Mouse (Mus musculus): ENCODE measurements at regions not wholly inside any gene's neighbourhood (a gene's known extent, or its start where the extent isn't known, plus 50 kb on each side); places are given as distances from the start of the nearest gene placed in this dataset.

DNA sequence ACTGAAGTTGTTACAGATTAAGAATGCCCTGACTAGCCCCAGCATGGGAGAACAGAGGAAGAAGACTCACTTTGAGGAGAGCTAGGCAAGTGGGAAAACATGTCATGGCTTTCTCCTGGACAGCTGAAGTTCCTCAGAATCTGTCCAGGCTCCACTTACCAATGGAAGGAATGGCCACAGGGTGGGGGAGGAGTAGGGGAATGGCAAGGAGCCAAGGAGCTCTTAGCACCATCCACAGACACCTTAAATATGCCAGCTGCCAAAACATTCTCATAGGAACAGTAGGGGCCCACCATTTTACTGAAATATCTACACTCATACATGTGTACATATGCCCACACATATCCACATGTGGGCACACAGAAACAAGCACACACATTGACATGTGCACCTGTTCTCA, 134.9 kb upstream of the Nrp1 start:
- DNase-seq (ENCODE audit: low spot score): no peak

DNA sequence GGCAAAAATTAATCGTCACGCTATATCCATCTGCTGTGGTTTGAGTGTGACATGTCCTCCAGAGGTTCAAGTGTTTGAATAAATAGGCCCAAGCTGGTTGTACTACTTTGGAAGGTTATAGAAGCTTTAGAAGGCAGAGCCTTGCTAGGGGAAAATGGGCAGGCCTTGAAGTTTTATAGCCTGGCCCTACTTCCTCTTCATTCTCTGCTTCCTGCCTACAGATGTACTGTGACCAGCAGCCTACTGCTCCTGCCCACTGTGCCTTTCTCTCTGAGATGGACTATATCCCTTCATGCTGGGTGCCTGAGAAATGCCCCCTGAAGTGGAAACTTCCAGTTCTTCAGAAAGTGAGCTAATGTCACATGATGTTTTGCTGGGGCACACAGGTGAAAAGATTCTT, 133.3 kb upstream of the Nrp1 start:
- no peak for DNase-seq (ENCODE audit: low spot score)

DNA sequence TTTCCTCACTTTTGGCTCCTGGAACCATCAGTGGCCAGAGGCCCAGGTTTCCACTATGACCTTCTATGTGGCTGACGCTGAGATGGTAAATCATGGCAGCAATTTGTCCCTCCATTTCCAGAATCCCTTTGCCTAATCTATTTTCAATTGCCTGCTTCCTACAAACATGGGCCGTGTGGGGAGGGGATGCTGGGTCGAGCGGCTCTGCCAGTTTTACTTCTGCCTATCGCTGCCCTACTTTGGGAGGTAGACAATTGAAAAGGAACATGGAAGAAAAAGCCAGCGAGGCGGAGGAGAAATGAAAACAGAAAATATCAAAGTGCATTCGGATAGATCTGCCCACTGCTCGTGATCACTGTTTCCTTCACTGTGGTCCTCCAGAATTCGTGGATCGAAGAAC, 123.3 kb upstream of the Nrp1 start:
- DNase-seq (ENCODE audit: low spot score): no peak

DNA sequence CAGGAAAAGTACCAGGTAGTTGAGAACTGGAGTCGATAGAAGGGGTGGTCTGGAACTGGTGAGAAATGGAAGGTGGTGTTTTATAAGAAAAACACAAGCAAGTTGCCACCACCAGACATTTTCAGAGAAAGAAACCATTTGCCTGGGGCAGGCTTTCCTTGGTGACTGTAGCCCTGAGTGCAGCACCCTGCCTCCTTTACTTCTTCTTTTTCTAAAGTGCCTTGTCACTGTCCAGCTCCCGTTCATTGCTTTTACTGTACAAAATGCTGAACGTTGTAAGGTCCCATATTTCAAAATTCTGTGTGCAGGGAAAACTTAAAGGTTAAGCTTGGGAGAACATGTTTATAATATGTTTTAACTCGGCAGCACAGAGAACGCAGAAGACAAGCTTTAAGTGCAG, 122.9 kb upstream of the Nrp1 start:
- DNase-seq (ENCODE audit: low spot score): no peak

DNA sequence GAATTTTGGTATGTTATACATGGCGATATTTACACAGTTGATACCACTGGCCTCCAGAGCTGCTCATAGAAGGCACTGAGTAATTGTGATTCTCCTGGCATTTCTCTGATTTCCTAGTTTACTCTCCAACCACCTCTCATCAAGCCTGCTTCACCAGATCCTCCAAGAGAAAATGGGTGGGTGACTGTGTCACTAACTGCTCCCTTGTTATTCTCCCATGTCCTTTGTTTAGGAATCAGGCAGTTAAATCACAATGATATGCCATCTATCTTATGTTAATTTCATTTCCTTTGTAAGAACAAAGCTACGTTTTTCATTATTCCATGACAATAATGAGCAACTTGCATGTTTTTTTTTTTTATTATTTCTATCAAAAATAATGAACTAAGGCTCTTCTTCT, 122.3 kb upstream of the Nrp1 start:
- DNase-seq (ENCODE audit: low spot score): no peak

DNA sequence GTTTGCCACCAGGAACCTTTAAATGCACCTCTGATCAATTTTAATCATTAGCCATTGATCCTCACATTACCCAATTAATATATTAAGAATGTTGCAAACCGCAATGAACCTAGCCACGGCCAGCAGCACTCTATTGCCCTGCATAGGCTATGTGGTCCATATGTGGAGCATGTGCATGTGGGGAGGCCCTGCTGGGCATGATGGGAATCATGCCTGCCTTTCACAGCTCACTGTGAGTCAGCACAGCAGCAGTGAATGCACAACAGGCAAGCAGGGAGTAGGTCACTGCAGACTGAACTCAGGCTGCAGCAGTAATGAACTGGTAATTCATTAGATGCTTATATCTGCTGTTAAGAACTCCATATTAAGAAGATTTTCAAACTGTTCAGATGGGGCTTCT, 119.5 kb upstream of the Nrp1 start:
- no peak for DNase-seq (ENCODE audit: low spot score)

DNA sequence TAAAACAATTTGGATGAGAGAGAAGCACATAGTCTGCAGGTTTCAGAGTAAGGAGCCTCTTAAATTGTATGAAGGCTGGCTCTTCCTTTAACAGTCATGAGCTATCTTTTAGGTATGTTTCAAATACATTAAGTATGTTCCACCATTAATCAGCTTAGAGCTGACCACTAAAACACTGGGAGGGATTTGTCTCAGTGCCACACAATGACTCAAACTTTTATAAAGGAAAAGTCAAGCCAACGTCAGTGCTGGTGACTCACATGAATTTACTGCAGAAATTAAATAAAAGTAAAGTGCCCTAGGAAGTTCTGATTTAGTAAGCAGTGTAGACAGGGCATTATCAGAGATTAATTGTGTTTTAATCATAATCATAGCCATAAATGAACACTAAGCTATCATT, 118.6 kb upstream of the Nrp1 start:
- no peak for DNase-seq (ENCODE audit: low spot score)

DNA sequence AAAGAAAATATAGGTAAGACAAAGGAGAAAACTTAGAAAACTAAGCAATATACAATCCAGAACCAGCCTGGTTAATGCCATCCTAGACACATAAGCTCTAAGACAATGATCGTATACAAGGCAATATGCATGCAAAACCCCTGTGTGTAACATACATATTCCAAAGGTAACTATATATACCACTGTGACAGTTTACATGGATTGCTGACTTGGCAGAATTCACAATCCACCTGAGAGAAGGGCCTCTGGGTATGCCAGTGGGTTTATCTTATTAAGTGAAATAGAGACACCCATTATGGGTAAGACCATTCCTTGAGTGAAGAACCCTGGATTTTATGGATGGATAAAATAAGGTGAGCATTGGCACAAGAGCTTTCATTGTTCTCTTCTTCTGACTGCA, 117.2 kb upstream of the Nrp1 start:
- DNase-seq (ENCODE audit: low spot score): no peak

DNA sequence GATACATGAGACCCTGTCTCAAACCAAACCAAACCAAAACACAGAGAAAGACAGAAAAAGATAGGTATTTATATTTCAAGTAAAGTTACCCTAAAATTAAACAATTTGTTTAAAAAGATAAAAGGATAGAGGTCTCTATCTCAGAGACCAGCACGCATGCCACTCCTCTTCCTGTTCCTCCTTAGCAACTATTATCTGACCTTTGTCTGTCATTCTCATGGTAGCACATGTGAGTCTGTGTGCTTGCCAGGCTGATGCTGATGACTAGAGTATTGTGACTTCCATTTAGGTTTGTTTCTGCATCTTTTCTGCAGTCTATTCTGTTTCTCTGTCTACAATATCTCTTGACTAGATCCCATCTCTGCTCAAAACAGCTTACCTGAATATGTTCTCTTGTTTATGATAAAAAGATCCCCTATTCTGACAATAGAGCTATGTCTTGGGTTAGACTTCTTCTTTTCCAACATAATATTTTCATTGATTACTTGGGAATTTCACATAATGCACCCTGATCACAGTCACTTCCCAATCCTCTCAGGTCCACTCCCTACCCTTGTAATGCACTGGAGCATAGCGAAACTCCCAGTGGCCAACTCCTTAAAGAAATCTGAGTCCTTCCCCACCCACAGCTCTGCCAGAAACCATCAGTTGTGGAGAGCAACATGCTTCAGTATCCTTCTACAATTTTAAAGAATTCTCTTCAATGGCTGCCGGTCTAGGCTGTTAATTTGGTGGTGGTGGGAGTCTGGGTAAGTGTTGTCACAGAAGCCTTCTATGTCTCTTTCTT, 115.7 kb upstream of the Nrp1 start:
- no peak for DNase-seq (ENCODE audit: low spot score)

DNA sequence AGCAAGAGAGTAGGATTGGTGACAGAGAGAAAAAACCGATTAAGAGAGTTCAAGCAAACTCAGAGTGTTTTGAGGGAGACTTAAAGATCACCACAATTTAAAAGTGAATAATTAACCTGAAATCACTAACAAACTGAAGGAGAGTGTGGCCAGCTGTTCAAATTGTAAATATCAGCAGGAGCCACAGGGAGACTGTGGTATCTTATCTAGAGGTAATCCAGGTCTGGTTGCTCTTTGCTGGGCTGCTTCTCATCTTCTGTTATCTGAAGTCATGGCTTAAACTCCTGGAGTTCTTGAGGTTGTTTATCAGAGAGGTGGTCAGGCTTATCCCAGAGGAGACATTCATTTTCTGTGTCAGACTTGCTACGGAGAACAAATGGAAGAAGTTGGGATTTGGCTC, 106.7 kb upstream of the Nrp1 start:
- DNase-seq (ENCODE audit: low spot score): no peak

DNA sequence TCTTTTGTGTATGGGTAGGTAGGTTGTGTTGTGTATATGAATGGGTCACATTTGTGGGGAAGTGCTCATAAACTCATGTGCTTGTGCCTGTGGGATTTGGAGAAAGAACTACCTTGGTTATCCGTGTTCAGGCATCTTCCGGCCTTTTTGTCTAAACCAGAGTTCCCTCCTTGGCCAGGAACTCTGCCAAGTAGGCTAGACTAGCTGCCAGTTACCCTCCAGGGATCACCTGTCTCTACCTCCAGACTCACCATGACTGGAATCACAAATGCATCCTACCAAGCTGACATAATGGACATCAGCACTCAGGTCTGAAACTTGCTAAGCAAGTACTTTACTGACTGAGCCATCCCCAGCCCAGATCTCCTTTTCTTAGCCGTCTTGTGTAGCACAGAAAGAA, 97.6 kb upstream of the Nrp1 start:
- no peak for DNase-seq (ENCODE audit: low spot score)

DNA sequence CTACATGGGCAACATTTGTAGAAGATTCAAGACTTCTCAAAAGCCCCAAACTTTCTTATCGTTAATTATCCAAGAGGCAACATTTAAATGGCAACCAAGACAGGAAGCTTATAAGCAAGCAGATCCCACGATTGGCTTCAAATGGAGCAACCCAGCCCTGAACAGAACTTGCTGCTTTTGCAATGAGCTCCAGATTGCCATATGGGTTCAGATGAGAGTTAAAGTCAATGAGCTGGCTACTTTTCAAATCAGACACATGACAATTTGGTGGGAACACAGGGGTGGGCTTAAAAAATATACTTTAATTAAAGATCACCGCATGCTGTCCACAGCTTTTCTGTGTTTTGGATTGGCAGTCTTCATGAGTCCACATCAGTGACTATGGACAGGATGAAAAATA, 97.0 kb upstream of the Nrp1 start:
- no peak for DNase-seq (ENCODE audit: low spot score)

DNA sequence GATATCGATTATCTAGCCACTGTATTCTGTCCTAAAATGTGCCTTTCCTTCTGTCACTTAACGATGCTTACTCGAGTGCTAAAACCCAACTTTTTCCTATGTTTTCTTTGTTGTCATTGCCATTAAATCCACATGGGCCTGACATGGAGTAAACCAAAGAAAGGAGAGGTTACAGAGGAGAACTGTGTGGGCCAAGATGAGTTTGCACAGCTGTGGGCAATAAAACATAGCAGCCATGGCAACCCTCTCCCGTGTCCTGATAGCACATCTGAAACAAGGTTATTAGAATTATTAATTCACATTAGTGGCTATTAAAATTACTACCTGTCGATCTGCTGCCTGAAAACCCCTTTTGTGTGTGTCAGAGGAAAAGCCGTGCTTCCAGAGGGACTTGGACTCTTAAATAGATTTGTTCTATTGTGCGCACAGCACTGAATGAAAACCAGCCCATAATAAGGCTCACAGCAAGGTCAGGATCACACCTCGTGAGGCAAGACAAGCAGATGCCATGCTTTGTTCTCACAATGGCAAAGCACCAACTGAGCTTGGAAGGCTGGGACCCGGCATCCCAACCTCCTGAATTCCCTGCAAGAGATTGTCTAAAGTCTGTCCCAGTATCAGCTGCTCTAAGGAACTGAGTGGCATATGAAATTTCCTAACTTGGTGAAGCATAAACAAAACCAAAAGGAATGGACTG, 95.0 kb upstream of the Nrp1 start:
- DNase-seq (ENCODE audit: low spot score): no peak

DNA sequence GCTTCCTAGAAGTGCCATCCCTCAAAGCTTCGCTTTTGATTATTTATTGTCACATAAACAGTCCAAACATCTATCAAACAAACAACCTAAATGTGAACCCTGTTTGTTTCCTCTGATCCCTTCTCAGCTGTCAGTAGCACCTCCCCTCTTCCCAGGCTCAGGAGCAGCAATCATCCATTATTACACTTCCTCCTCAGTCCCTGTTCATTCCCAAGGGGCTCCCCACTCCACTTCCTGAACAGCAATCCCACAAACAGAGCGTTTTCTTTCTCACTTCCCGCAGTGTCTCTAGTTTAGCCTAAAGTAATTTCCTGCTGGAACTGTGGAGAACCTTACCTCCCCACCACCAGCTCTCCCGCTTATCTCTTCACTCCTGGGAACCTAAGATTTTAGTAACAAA, 91.1 kb upstream of the Nrp1 start:
- DNase-seq (ENCODE audit: low spot score): no peak

DNA sequence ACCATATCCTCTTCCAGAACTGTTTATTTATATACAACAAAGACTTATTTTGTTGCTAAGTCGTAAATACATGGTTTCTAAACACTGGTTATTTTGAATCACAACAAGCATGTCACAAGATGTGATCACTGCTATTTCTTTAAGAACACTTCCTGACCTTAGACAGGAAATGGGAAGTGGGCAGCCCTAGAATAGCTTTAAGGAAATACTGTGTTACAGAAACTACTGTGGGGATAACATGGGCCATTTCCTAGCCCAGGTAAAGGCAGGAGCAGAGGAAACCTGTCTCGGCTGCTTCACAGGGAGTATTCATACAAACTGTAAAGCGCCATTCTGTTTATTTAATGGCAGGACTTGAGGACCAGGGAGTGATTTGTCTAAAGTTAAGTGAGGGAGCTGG, 90.4 kb upstream of the Nrp1 start:
- no peak for DNase-seq (ENCODE audit: low spot score)

DNA sequence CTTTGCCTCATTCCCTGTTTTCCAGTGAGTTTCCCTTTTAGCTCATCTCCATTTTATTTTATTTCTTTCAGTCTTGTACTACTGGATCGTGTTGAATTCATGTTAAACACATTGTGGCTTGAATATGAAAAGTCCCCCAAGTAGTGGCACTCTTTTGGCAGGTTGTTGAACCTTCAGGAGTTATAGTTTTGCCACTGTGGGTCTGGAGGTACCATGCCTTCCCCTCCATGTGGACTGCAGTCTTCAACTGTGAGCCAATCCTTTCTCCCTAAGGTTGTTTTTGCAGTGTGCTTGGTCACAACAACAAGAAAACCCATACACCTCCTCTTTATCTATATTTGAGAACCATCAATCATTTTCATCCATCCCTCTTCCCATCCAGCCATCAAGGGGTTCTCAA, 88.9 kb upstream of the Nrp1 start:
- DNase-seq (ENCODE audit: low spot score): no peak

DNA sequence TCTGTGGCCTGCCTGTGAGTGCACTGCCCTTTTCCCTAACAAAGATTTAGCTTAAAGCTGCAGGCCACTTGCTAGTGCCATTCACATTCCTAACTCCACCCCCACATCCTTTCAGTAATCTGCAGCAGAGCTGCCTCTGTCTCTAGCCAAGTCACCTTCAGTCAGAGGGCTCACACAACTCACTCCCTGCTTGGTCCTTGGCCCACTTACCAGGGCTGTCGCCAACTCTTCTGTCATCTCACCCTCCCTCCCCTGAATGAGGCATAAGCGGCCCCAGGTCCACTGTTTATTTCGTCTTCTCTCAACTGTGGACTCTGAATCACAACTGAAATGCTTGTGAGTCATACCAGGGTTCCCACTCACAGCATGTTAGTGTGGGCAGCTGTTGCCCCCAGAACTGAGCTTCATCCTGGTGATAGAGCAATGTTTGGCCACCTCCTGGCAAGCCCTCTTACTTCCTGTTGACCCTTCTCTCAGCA, 85.5 kb upstream of the Nrp1 start:
- DNase-seq (ENCODE audit: low spot score): no peak

DNA sequence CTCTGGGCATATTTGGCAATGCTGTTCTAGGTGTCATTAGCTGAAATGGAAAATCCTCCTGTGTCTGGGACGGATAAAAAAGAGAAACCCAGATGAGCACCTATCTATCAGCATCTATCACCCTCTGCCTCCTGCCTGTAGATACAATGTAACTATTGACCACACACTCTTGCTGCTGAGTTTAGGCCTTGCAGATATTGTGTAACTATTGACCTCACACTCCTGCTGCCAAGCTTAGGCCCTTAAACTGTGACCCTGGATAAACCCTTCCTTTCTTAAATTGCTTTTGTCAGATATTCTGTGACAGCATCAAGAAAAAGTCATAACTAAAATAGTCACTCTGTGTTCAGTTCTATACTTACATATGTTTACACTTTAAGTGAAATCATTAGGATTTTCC, 81.9 kb upstream of the Nrp1 start:
- DNase-seq (ENCODE audit: low spot score): no peak

DNA sequence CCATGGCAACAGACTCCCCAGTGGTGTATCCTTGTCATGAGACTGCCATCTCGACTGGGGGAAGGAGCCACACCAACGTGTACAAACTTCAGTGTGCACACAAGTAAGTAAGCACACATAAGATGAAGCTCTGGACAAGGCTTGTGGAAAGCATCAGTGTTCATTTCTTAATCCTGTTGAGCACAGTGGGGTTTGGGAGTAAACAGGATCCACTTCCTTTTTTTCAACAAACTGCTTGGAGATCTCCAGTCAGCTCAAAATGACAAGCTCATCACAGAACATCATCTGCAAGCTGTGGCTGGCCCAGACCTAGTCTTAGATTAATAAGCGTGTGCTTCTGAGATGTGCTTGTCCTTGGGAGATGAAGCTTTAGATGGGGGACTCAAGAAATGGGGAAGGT, 75.6 kb upstream of the Nrp1 start:
- DNase-seq (ENCODE audit: low spot score): no peak

DNA sequence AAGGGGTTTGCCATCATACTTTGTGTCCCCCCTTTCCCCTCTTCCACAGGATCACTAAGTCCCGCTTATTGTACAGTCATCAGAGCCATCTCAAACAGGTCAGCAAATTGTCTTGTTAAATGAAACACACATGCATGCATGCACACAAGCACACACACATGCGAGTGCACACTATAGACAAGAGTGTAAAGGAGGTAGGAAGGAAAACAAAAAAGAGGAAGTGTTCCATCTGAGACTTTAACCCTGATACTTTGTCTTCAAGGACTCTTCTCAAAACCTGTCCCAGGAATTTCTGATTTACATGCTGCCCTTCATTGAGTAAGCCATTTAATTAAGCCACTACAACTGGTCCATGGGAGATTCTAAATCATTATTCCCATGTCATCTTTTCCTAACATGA, 75.0 kb upstream of the Nrp1 start:
- DNase-seq (ENCODE audit: low spot score): no peak

DNA sequence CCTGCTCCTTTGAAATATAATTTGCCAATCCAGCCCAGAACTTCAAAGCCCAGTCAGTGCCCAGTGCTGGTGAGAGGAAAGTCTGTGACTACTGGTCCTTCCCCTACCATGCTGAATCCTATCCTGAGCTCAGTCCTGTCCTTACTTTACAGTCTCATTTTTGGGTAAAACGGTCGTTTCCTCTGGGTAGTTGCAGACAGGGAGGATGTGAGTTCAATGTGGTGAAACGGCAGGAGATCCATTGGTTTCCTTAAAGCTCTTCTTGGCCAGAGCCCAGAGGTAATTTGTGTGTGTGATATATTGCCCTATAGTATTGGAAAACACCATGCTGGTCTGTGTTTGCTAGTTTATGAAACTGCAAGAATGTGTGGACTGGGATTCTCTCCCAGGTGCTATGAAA, 73.6 kb upstream of the Nrp1 start:
- no peak for DNase-seq (ENCODE audit: low spot score)

DNA sequence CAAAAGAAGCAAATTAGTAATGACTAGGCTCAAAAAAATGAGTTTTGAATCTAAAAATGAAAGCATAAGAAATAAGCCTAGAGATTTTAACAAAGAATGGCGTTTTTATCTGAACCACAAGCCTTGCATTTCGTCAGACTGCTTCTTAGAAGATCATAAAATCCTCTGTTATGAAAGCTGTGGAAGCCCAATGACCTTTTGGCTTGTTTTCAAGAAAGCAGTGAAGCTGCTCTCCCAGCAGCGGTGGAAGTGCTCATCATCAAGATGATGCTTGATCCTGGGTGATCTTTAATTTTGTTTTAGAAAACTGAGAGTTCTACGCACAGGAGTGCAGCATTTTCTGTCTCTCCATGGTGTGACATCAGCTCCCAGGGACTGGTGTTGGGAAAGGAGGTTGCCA, 68.3 kb upstream of the Nrp1 start:
- no peak for DNase-seq (ENCODE audit: low spot score)

DNA sequence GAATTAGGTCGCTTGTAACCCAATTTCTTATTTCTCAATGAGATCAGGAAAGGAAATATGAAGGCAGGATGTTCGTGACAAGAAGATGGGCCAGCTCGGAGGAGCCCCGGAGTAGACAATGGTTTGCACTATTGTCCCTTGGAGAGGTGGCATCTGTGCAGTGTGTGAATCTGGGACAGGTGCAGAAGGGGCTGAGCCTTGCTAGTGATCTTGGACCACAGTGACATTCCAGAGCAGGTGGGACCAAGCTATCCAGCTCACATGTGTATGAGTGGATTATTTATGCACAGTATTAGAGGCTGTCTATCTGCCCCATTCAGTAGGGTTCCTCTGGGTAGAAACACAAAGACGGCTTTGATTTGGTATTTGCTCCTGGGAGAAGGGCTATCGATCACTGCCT, 66.0 kb upstream of the Nrp1 start:
- DNase-seq (ENCODE audit: low spot score): no peak
